Mouse (Mus musculus) liver, postnatal 0 days (tissue): ENCODE measurements at regions not wholly inside any gene's neighbourhood (a gene's known extent, or its start where the extent isn't known, plus 50 kb on each side); places are given as distances from the start of the nearest gene placed in this dataset.
A peak's percentile ranks its signal among the peaks of the same experiment; 100 is the strongest.

Source experiments
- ATAC-seq: fragments of 200-750 bp; cut with Nextera tagmentation; 2 replicates; pipeline ENCODE4 v1.8.0; 2017; ENCODE audit warnings: mild to moderate bottlenecking, moderate library complexity
- DNase-seq: peaks from one replicate; pipeline ENCODE4 v3.0.0-alpha.2; 2016
- H3K27ac ChIP-seq: fragments of 300-500 bp; sonication (generic); 2 replicates; pipeline ENCODE4 v1.5.1; 2014; ENCODE audit warnings: antibody characterized with exemption, moderate library complexity, mild to moderate bottlenecking, low read depth
- H3K27me3 ChIP-seq: fragments of 300-500 bp; sonication (generic); 2 replicates; pipeline ENCODE4 v1.6.1; 2014; ENCODE audit warnings: low read length, control low read depth, mixed read lengths; ENCODE audit not compliant: insufficient read depth
- H3K36me3 ChIP-seq: fragments of 300-500 bp; sonication (generic); replicated peaks from 2 replicates; pipeline ENCODE4 v1.6.1; 2014; ENCODE audit warnings: mild to moderate bottlenecking, control low read depth, low read length, moderate library complexity, mixed read lengths; ENCODE audit not compliant: insufficient read depth
- H3K4me1 ChIP-seq: fragments of 300-500 bp; sonication (generic); 2 replicates; pipeline ENCODE4 v1.6.1; 2014; ENCODE audit warnings: antibody characterized with exemption, mild to moderate bottlenecking, control low read depth; ENCODE audit not compliant: insufficient read depth
- H3K4me2 ChIP-seq: fragments of 300-500 bp; sonication (generic); 2 replicates; pipeline ENCODE4 v1.6.1; 2014; ENCODE audit warnings: low read depth, mild to moderate bottlenecking, low read length, moderate library complexity, mixed read lengths
- H3K4me3 ChIP-seq: fragments of 300-500 bp; sonication (generic); 2 replicates; pipeline ENCODE4 v1.5.1; 2014; ENCODE audit warnings: low read depth, low read length
- H3K9ac ChIP-seq: fragments of 300-500 bp; sonication (generic); replicated peaks from 2 replicates; pipeline ENCODE4 v1.6.1; 2014; ENCODE audit warnings: mild to moderate bottlenecking, moderate library complexity
- H3K9me3 ChIP-seq: fragments of 300-500 bp; sonication (generic); 2 replicates; pipeline ENCODE4 v1.6.1; 2016; ENCODE audit warnings: mild to moderate bottlenecking, control low read depth, low read length, mixed read lengths
- CTCF ChIP-seq: sonication (generic); IDR thresholded peaks from 2 replicates; pipeline ENCODE4 v1.5.1; 2016; ENCODE audit warnings: antibody characterized with exemption, low read depth
- EP300 ChIP-seq: IDR thresholded peaks from 2 replicates; pipeline ENCODE4 v1.6.1; 2016; ENCODE audit warnings: antibody characterized with exemption, low read depth, mild to moderate bottlenecking
- WGBS: fragments of 180-500 bp; shearing (Covaris S2); extraction: QIAGEN DNeasy Blood & Tissue Kit; methylation state at CpG from one replicate; pipeline ENCODE4 v1.1.7; 2014; ENCODE audit not compliant: insufficient replicate concordance; 5-methylcytosine and 5-hydroxymethylcytosine counted together

DNA sequence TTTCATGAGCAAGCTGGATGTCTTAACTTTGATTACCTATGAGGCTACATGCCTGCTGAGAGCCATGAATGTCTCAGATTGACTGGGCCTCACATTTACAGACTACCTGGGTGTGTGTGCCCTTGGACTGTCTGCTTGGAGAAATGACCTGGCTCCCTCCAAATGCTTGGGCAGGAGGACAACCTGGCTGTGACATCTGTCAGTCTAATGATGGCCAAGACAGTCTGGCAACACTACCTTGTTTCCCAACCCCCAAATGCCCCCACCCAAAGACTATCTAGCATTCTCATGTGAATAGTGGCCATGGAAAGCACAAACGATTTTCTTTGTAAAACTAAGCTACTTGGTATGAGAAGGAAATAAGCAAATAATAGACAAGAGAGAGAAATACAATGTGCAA, 107.2 kb upstream of the Peli2 start:
- Histone ChIP-seq H3K9me3 (no peaks in the 10 kb centered on the region), H3K36me3 (no peaks in the 10 kb centered on the region), H3K4me3 (no peak overlapping the region), H3K4me1 (no peaks in the 10 kb centered on the region), H3K27me3 (no peaks in the 10 kb centered on the region), H3K4me2 (no peak overlapping the region), H3K9ac (no peak overlapping the region), H3K27ac (no peak overlapping the region)
- WGBS, result 65% methylated on average over 1 of the region's 1 CpGs
- TF ChIP-seq CTCF (no peak), EP300 (no peak)
- DNase-seq (no peak), ATAC-seq (no peak)

DNA sequence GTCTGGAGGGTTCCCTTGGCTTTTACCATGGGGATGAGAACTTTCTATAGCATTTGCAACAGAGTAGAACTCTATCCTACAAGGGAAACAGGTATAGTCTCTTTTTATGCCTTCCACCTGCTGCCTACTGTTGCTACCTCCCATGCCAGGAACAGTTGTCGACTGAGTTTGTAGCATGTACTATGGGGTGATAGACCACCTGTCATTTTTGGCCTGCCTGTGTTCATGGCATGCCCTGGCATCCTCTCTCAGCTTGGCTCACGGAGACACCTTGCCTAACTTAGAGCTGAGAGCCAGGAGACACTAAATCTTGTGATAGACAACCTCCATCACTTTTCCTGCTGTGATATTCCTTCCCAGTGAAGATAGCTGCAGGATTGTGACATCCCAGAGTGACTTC, 105.8 kb upstream of the Peli2 start:
- H3K36me3 ChIP-seq, result no peaks in the 10 kb centered on the region
- no peak overlapping the region for H3K27ac ChIP-seq
- TF ChIP-seq EP300 (no peak), CTCF (no peak)
- no peaks in the 10 kb centered on the region for H3K4me1 ChIP-seq
- H3K9ac ChIP-seq, result no peak overlapping the region
- no peak for DNase-seq
- no peak for ATAC-seq
- no peak overlapping the region for H3K4me2 ChIP-seq
- no peak overlapping the region for H3K4me3 ChIP-seq
- no peaks in the 10 kb centered on the region for H3K9me3 ChIP-seq
- 62% methylated on average over 2 of the region's 2 CpGs for WGBS
- no peaks in the 10 kb centered on the region for H3K27me3 ChIP-seq

- no peak overlapping the region for H3K4me3 ChIP-seq
- H3K27ac ChIP-seq, result no peak overlapping the region
- DNase-seq (no peak), ATAC-seq (no peak)
- H3K36me3 ChIP-seq, result no peaks in the 10 kb centered on the region
- H3K9me3 ChIP-seq, result no peaks in the 10 kb centered on the region
- H3K27me3 ChIP-seq, result no peaks in the 10 kb centered on the region
- no peak overlapping the region for H3K4me2 ChIP-seq
- H3K9ac ChIP-seq, result no peak overlapping the region
- no peaks in the 10 kb centered on the region for H3K4me1 ChIP-seq
- no peak for TF ChIP-seq CTCF
- no peak for TF ChIP-seq EP300
- WGBS, result 74% methylated on average over 6 of the region's 6 CpGs
Observed at GRCm38 (mm10) chr14:48017971-48018370, 102.7 kb upstream of the Peli2 start.

DNA sequence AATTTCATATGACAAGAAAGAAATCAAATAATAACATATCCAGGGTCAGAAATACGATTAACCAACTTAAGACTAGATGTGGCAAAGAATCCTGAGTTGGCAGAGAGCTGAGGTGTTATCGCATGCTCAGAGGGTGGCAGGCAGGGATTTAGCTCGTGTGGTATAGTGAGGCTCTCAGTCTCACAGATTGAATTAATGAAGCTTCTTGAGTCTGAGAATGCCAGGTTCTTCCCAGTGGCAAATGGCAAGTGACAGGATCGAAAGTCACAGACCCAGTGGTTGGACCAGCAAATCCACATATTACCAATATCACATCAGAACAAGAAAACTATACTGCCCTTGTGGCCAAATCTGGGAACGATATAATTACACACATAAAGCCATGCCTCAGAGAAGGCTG, 101.3 kb upstream of the Peli2 start:
- Histone ChIP-seq H3K9me3 (no peaks in the 10 kb centered on the region), H3K27me3 (no peaks in the 10 kb centered on the region), H3K4me3 (no peak overlapping the region), H3K27ac (no peak overlapping the region), H3K4me2 (no peak overlapping the region), H3K36me3 (no peaks in the 10 kb centered on the region), H3K9ac (no peak overlapping the region), H3K4me1 (no peaks in the 10 kb centered on the region)
- no peak for ATAC-seq
- 75% methylated on average over 5 of the region's 5 CpGs for WGBS
- DNase-seq, result no peak
- no peak for TF ChIP-seq EP300
- no peak for TF ChIP-seq CTCF

- Histone ChIP-seq H3K9me3 (no peaks in the 10 kb centered on the region), H3K4me1 (no peaks in the 10 kb centered on the region), H3K4me2 (no peak overlapping the region), H3K4me3 (no peak overlapping the region), H3K9ac (no peak overlapping the region), H3K27me3 (no peaks in the 10 kb centered on the region), H3K36me3 (no peaks in the 10 kb centered on the region), H3K27ac (no peak overlapping the region)
- ATAC-seq, result no peak
- TF ChIP-seq CTCF (no peak), EP300 (no peak)
- DNase-seq, result no peak
- WGBS, result 63% methylated on average over 4 of the region's 4 CpGs
Observed at GRCm38 (mm10) chr14:48022271-48022670, 98.4 kb upstream of the Peli2 start.

- WGBS, result 67% methylated on average over 8 of the region's 8 CpGs
- Histone ChIP-seq H3K27me3 (no peaks in the 10 kb centered on the region), H3K4me3 (no peak overlapping the region), H3K9me3 (no peaks in the 10 kb centered on the region), H3K4me2 (no peak overlapping the region), H3K27ac (no peak overlapping the region), H3K36me3 (no peaks in the 10 kb centered on the region), H3K4me1 (no peaks in the 10 kb centered on the region), H3K9ac (no peak overlapping the region)
- ATAC-seq, result peak; percentile 57
- no peak for DNase-seq
- TF ChIP-seq CTCF, result no peak
- no peak for TF ChIP-seq EP300
Observed at GRCm38 (mm10) chr14:48024051-48024693, 96.5 kb upstream of the Peli2 start.
